Mouse (Mus musculus) CH12.LX (cell line): ENCODE results near the gene Ncam2.

Source experiments
- CTCF ChIP-seq, 2 experiments: IDR thresholded peaks in 1 of 2; conservative IDR thresholded peaks in 1 of 2; 2 replicates each; pipeline ENCODE4 v1.5.1; 2011 to 2012; ENCODE audit warnings: low read depth in 2 of 2, low read length in 2 of 2, improper control_type of control experiment in 1 of 2, inconsistent platforms in 1 of 2, mild to moderate bottlenecking in 1 of 2, moderate library complexity in 1 of 2
- JUND ChIP-seq: conservative IDR thresholded peaks from 2 replicates; pipeline ENCODE4 v1.6.1; 2011; ENCODE audit warnings: low read depth, low read length, improper control_type of control experiment
- MAZ ChIP-seq: IDR thresholded peaks from 2 replicates; pipeline ENCODE4 v1.6.1; 2012; ENCODE audit warnings: low read depth, mild to moderate bottlenecking, inconsistent platforms, low read length, improper control_type of control experiment, moderate library complexity
- MEF2A ChIP-seq: IDR thresholded peaks from 2 replicates; pipeline ENCODE4 v1.6.1; 2014; ENCODE audit warnings: low read depth, mild to moderate bottlenecking, inconsistent platforms, low read length, improper control_type of control experiment, borderline replicate concordance
- NELFE ChIP-seq: IDR thresholded peaks from 2 replicates; pipeline ENCODE4 v1.6.1; 2011; ENCODE audit warnings: low read depth, low read length, improper control_type of control experiment
- POLR2A ChIP-seq: IDR thresholded peaks from 2 replicates; pipeline ENCODE4 v1.6.1; 2011; ENCODE audit warnings: low read depth, mild to moderate bottlenecking, improper control_type of control experiment, low read length
- USF1 ChIP-seq: IDR thresholded peaks from 2 replicates; pipeline ENCODE4 v1.6.1; 2014; ENCODE audit warnings: low read depth, mild to moderate bottlenecking, inconsistent platforms, low read length, improper control_type of control experiment
- ZKSCAN1 ChIP-seq: IDR thresholded peaks from 2 replicates; pipeline ENCODE4 v1.6.1; 2012; ENCODE audit warnings: low read depth, inconsistent platforms, low read length, improper control_type of control experiment, borderline replicate concordance

DNA sequence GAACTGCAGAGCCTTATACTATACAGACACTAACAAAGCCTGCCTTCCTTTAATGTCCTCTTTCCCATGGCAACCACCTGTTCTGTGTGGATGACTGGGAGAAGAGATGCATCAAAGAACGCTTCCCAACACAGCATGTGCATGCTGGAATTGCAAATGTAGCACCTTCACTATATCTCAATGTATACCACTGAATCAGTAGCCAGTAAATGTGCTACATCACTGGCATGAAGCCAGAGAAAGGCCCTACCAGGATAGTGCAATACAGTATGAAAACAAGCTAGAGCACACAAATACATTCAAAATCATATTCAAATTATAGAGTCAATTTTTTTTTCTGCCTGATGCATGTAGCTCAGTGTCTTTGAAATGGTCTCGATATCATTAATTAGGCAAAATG is 29.7 kb upstream of the Ncam2 start:
- no peak for TF ChIP-seq ZKSCAN1
- TF ChIP-seq CTCF (conservative IDR thresholded peaks at IDR 0.05 in 1 of 2, IDR thresholded peaks at IDR 0.05 in 1 of 2; ENCODE audit: low read depth in 2 of 2, low read length in 2 of 2), result no peak
- TF ChIP-seq USF1, result no peak
- TF ChIP-seq MEF2A, result no peak
- no peak for TF ChIP-seq MAZ
- TF ChIP-seq POLR2A, result no peak
- no peak for TF ChIP-seq JUND
- TF ChIP-seq NELFE, result no peak
